In genomic region chr11:71770479-71770878, GRCm38 (mm10) we compare ENCODE assay signal across 11 mouse cellular contexts. TPM values are rescaled to one million over a fixed set of nuclear protein-coding genes. Genes with fewer than 3 reads are reported as not detected.
A peak's percentile ranks its signal among the peaks of the same experiment; 100 is the strongest.
DNase-seq lines count a peak whose midpoint lies in the region.
"Had no signal": no experiment of that assay in that cellular context is flagged by ENCODE, and none has a peak within 500 bp of the region (broad histone marks: within the 10 kb centered on the region; RNA-seq: fewer than 3 reads in every experiment).

No protein-coding gene starts in this region.

- intact Hi-C loops in gastrocnemius, postnatal 14 days (cut with DNase I; ENCODE audit: low total_unique reads) = no loop called here
- intact Hi-C loops in left cerebral cortex, postnatal 14 days (cut with DNase I) = loop anchor here (2.0 to 10.0 kb wide), 2 partner anchors 20 to 96 kb away; no protein-coding TSS in a partner anchor

- peak; percentile 38 for DNase-seq in gastrocnemius, postnatal 14 days
- DNase-seq in gastrocnemius, adult 8-10 months (ENCODE audit: low spot score in 2 of 2) = no peak
- peak; percentile 52 to 66 for DNase-seq in left cerebral cortex, adult 9 months (ENCODE audit: low spot score in 2 of 2)
- no peak for DNase-seq in left cerebral cortex, postnatal 14 days (ENCODE audit: low spot score in 2 of 2)
- peak; percentile 12 for DNase-seq in testis, postnatal 14 days (ENCODE audit: low spot score)
- DNase-seq in testis, postnatal 10 days (ENCODE audit: low spot score) = no peak
- DNase-seq in heart, adult 11 months = no peak
- DNase-seq: adrenal gland, postnatal 25 days; cerebellum, adult 9-10 months; heart, adult 2 months had no signal

RNA-seq across cellular contexts. Expression of gene Wscd1, which starts 20.8 kb away (rescaled TPM):
- total RNA-seq in gastrocnemius, postnatal 14 days (2021) = 1 to 10 TPM; 5.4 to 5.5 TPM
- 1 to 10 TPM; 1.2 to 2.4 (median 2.2) TPM for total RNA-seq in gastrocnemius, adult 8-10 months (2022)
- 10 to 100 TPM; 55.1 to 61.9 TPM for total RNA-seq in left cerebral cortex, postnatal 14 days (2021)
- total RNA-seq: megakaryocyte, adult 5-6 weeks had no signal

Comparison
In these comparisons a context has a peak if more than half of its experiments do, and no peak if none do; other contexts are left out.
1. DNase-seq: peak in gastrocnemius, postnatal 14 days (single experiment), left cerebral cortex, adult 9 months (2 of 2) and testis, postnatal 14 days (single experiment); none in gastrocnemius, adult 8-10 months (0 of 2), left cerebral cortex, postnatal 14 days (0 of 2), testis, postnatal 10 days (single experiment) and heart, adult 11 months (single experiment).
2. RNA of gene Wscd1, which starts 20.8 kb away (total RNA-seq): 55.1 to 61.9 TPM in left cerebral cortex, postnatal 14 days; 5.4 to 5.5 TPM in gastrocnemius, postnatal 14 days and 1.2 to 2.4 TPM in gastrocnemius, adult 8-10 months; every median in the first group is over 4 times any median in the second.